Mouse (Mus musculus): Measurements from ENCODE around the gene Gm12216. TPM values are rescaled to one million over a fixed set of nuclear protein-coding genes. Genes with fewer than 3 reads are reported as not detected.
A peak's percentile ranks its signal among the peaks of the same experiment; 100 is the strongest.

The Gm12216 gene
- total and polyA plus RNA-seq, 3 experiments, result 2.6 to 4.4 (median 2.6) TPM

- DNase-seq, result no peak
Measured at GRCm38 (mm10) chr11:53900991-53901390, 41.9 kb upstream of the Gm12216 start.

GRCm38 (mm10) chr11:53899981-53900380 lies 40.9 kb upstream of the Gm12216 start:
- H3K4me3 ChIP-seq, result no peak overlapping the region
- TF ChIP-seq EP300 (IDR thresholded peaks at IDR 0.05; ENCODE audit: insufficient read depth, low read depth, low read length) (no peak), CTCF (IDR thresholded peaks at IDR 0.05) (no peak)
- 0 out of 2 replicates have a peak, but pooled peaks cover 2% of the 10 kb centered on the region for H3K4me1 ChIP-seq (ENCODE audit: control insufficient read depth, insufficient read depth, low read length)
- H3K79me2 ChIP-seq (replicated peaks; ENCODE audit: control insufficient read depth, insufficient read depth, low read length), result no peaks in the 10 kb centered on the region
- no peak overlapping the region for H3K9ac ChIP-seq (ENCODE audit: low read depth, low read length)
- H3K36me3 ChIP-seq (ENCODE audit: control insufficient read depth, insufficient read depth, low read length), result no peaks in the 10 kb centered on the region
- 91% methylated on average over 6 of the region's 6 CpGs for WGBS
- DNase-seq, result no peak
- intact Hi-C loops (cut with DNase I), result no loop called here
- no peaks in the 10 kb centered on the region for H3K27me3 ChIP-seq (ENCODE audit: control insufficient read depth, insufficient read depth, low read length)
- no peak overlapping the region for H3K27ac ChIP-seq

More at GRCm38 (mm10) chr11:53900991-53901390, 41.9 kb upstream of the Gm12216 start:
- intact Hi-C loops (cut with DNase I), result no loop called here
- Histone ChIP-seq H3K4me1 (ENCODE audit: control insufficient read depth, insufficient read depth, low read length) (0 out of 2 replicates have a peak, but pooled peaks cover 2% of the 10 kb centered on the region), H3K27ac (no peak overlapping the region), H3K36me3 (ENCODE audit: control insufficient read depth, insufficient read depth, low read length) (no peaks in the 10 kb centered on the region), H3K4me3 (no peak overlapping the region), H3K79me2 (replicated peaks; ENCODE audit: control insufficient read depth, insufficient read depth, low read length) (no peaks in the 10 kb centered on the region), H3K27me3 (ENCODE audit: control insufficient read depth, insufficient read depth, low read length) (no peaks in the 10 kb centered on the region), H3K9ac (ENCODE audit: low read depth, low read length) (no peak overlapping the region)
- no peak for TF ChIP-seq POLR2A (IDR thresholded peaks at IDR 0.05; ENCODE audit: insufficient read depth, low read depth, low read length)
- no peak for TF ChIP-seq EP300 (IDR thresholded peaks at IDR 0.05; ENCODE audit: insufficient read depth, low read depth, low read length)
- WGBS, result 61% methylated on average over 1 of the region's 1 CpGs

GRCm38 (mm10) chr11:53899004-53899403 lies 39.9 kb upstream of the Gm12216 start:
- intact Hi-C loops (cut with DNase I), result no loop called here
- no peak for DNase-seq

GRCm38 (mm10) chr11:53896935-53897334 lies 37.9 kb upstream of the Gm12216 start:
- 80% methylated on average over 6 of the region's 6 CpGs for WGBS
- H3K9ac ChIP-seq (ENCODE audit: low read depth, low read length), result no peak overlapping the region
- no peak overlapping the region for H3K4me3 ChIP-seq
- peaks cover 1% of the 10 kb centered on the region for H3K4me1 ChIP-seq (ENCODE audit: control insufficient read depth, insufficient read depth, low read length)
- no peak overlapping the region for H3K27ac ChIP-seq
- no peak for DNase-seq
- intact Hi-C loops (cut with DNase I), result no loop called here
- H3K79me2 ChIP-seq (replicated peaks; ENCODE audit: control insufficient read depth, insufficient read depth, low read length), result no peaks in the 10 kb centered on the region
- no peaks in the 10 kb centered on the region for H3K27me3 ChIP-seq (ENCODE audit: control insufficient read depth, insufficient read depth, low read length)
- TF ChIP-seq POLR2A (IDR thresholded peaks at IDR 0.05; ENCODE audit: insufficient read depth, low read depth, low read length), result no peak
- no peak for TF ChIP-seq EP300 (IDR thresholded peaks at IDR 0.05; ENCODE audit: insufficient read depth, low read depth, low read length)
- no peak for TF ChIP-seq CTCF (IDR thresholded peaks at IDR 0.05)
- no peaks in the 10 kb centered on the region for H3K36me3 ChIP-seq (ENCODE audit: control insufficient read depth, insufficient read depth, low read length)

More at GRCm38 (mm10) chr11:53899004-53899403, 39.9 kb upstream of the Gm12216 start:
- TF ChIP-seq CTCF (IDR thresholded peaks at IDR 0.05), result no peak
- no peak for TF ChIP-seq POLR2A (IDR thresholded peaks at IDR 0.05; ENCODE audit: insufficient read depth, low read depth, low read length)
- no peak for TF ChIP-seq EP300 (IDR thresholded peaks at IDR 0.05; ENCODE audit: insufficient read depth, low read depth, low read length)
- H3K27ac ChIP-seq, result no peak overlapping the region
- H3K36me3 ChIP-seq (ENCODE audit: control insufficient read depth, insufficient read depth, low read length), result no peaks in the 10 kb centered on the region
- H3K27me3 ChIP-seq (ENCODE audit: control insufficient read depth, insufficient read depth, low read length), result no peaks in the 10 kb centered on the region
- 0 out of 2 replicates have a peak, but pooled peaks cover under 1% of the 10 kb centered on the region for H3K4me1 ChIP-seq (ENCODE audit: control insufficient read depth, insufficient read depth, low read length)
- no peak overlapping the region for H3K9ac ChIP-seq (ENCODE audit: low read depth, low read length)
- no peak overlapping the region for H3K4me3 ChIP-seq
- 70% methylated on average over 3 of the region's 3 CpGs for WGBS
- H3K79me2 ChIP-seq (replicated peaks; ENCODE audit: control insufficient read depth, insufficient read depth, low read length), result no peaks in the 10 kb centered on the region

- 67% methylated on average over 2 of the region's 2 CpGs for WGBS
- TF ChIP-seq POLR2A (IDR thresholded peaks at IDR 0.05; ENCODE audit: insufficient read depth, low read depth, low read length) (no peak), CTCF (IDR thresholded peaks at IDR 0.05) (no peak), EP300 (IDR thresholded peaks at IDR 0.05; ENCODE audit: insufficient read depth, low read depth, low read length) (no peak)
- H3K9ac ChIP-seq (ENCODE audit: low read depth, low read length), result no peak overlapping the region
- peaks cover 3% of the 10 kb centered on the region for H3K4me1 ChIP-seq (ENCODE audit: control insufficient read depth, insufficient read depth, low read length)
- H3K27ac ChIP-seq, result peak overlapping the region; percentile 46; the same call in 1 of the 2 replicates
- peaks cover 5% of the 10 kb centered on the region for H3K36me3 ChIP-seq (ENCODE audit: control insufficient read depth, insufficient read depth, low read length)
- DNase-seq, result no peak
- no peaks in the 10 kb centered on the region; the same call in 1 of the 2 replicates for H3K79me2 ChIP-seq (replicated peaks; ENCODE audit: control insufficient read depth, insufficient read depth, low read length)
- no peaks in the 10 kb centered on the region for H3K27me3 ChIP-seq (ENCODE audit: control insufficient read depth, insufficient read depth, low read length)
- intact Hi-C loops (cut with DNase I), result no loop called here
- no peak overlapping the region for H3K4me3 ChIP-seq
Measured at GRCm38 (mm10) chr11:53893451-53893850, 34.4 kb upstream of the Gm12216 start.

- DNase-seq, result peak; percentile 34 to 48
- H3K79me2 ChIP-seq (replicated peaks; ENCODE audit: control insufficient read depth, insufficient read depth, low read length), result no peaks in the 10 kb centered on the region; the same call in 1 of the 2 replicates
- TF ChIP-seq CTCF (IDR thresholded peaks at IDR 0.05) (no peak), POLR2A (IDR thresholded peaks at IDR 0.05; ENCODE audit: insufficient read depth, low read depth, low read length) (peak; percentile 59)
- H3K4me3 ChIP-seq, result no peak overlapping the region
- peaks cover 3% of the 10 kb centered on the region for H3K4me1 ChIP-seq (ENCODE audit: control insufficient read depth, insufficient read depth, low read length)
- 31% methylated on average over 9 of the region's 9 CpGs for WGBS
- intact Hi-C loops (cut with DNase I), result no loop called here
- peak overlapping the region; percentile 46 for H3K27ac ChIP-seq
- H3K27me3 ChIP-seq (ENCODE audit: control insufficient read depth, insufficient read depth, low read length), result no peaks in the 10 kb centered on the region
- H3K9ac ChIP-seq (ENCODE audit: low read depth, low read length), result no peak overlapping the region
- peaks cover 8% of the 10 kb centered on the region for H3K36me3 ChIP-seq (ENCODE audit: control insufficient read depth, insufficient read depth, low read length)
Measured at GRCm38 (mm10) chr11:53892716-53893416, 33.8 kb upstream of the Gm12216 start.
